Mouse (Mus musculus) intestine, postnatal 0 days (tissue): ENCODE results near the gene Tex14. TPM values are rescaled to one million over a fixed set of nuclear protein-coding genes. Genes with fewer than 3 reads are reported as not detected.

ENCODE experiments used
- ATAC-seq: fragments of 200-750 bp; cut with Nextera tagmentation; 2 replicates; pipeline ENCODE4 v1.8.0; 2017; ENCODE audit warnings: mild to moderate bottlenecking, moderate TSS enrichment, moderate library complexity
- H3K27ac ChIP-seq: fragments of 300-500 bp; sonication (generic); 2 replicates; pipeline ENCODE4 v1.5.1; 2014; ENCODE audit warnings: mild to moderate bottlenecking, low read depth, low read length, moderate library complexity
- H3K27me3 ChIP-seq: fragments of 300-500 bp; sonication (generic); replicated peaks from 2 replicates; pipeline ENCODE4 v1.6.1; 2014; ENCODE audit warnings: low read length, mixed read lengths; ENCODE audit not compliant: control insufficient read depth, insufficient read depth
- H3K36me3 ChIP-seq: fragments of 300-500 bp; sonication (generic); 2 replicates; pipeline ENCODE4 v1.6.1; 2014; ENCODE audit warnings: mild to moderate bottlenecking, moderate library complexity; ENCODE audit not compliant: control insufficient read depth, insufficient read depth
- H3K4me1 ChIP-seq: fragments of 300-500 bp; sonication (generic); replicated peaks from 2 replicates; pipeline ENCODE4 v1.6.1; 2014; ENCODE audit warnings: antibody characterized with exemption, low read length, mixed read lengths; ENCODE audit not compliant: control insufficient read depth, insufficient read depth
- H3K4me2 ChIP-seq: fragments of 300-500 bp; sonication (generic); replicated peaks from 2 replicates; pipeline ENCODE4 v1.6.1; 2014; ENCODE audit warnings: low read depth, mild to moderate bottlenecking, moderate library complexity
- H3K4me3 ChIP-seq: fragments of 300-500 bp; sonication (generic); 2 replicates; pipeline ENCODE4 v1.5.1; 2014; ENCODE audit warnings: low read depth, low read length
- H3K9ac ChIP-seq: fragments of 300-500 bp; sonication (generic); 2 replicates; pipeline ENCODE4 v1.6.1; 2014; ENCODE audit warnings: mild to moderate bottlenecking, low read depth, low read length
- H3K9me3 ChIP-seq: fragments of 300-500 bp; sonication (generic); 2 replicates; pipeline ENCODE4 v1.6.1; 2016; ENCODE audit warnings: mixed run types; ENCODE audit not compliant: control insufficient read depth
- CTCF ChIP-seq: sonication (generic); IDR thresholded peaks from 2 replicates; pipeline ENCODE4 v1.5.1; 2016; ENCODE audit warnings: low read depth, mild to moderate bottlenecking, control low read depth, antibody characterized with exemption, moderate library complexity
- WGBS: fragments of 180-500 bp; shearing (Covaris S2); extraction: QIAGEN DNeasy Blood & Tissue Kit; methylation state at CpG from one replicate; pipeline ENCODE4 v1.1.7; 2014; 5-methylcytosine and 5-hydroxymethylcytosine counted together
- polyA plus RNA-seq: library from polyadenylated mRNA; unstranded; fragments of >200 nt; fragmentation: Nextera tagmentation; extraction: Ambion mirVana; gene quantifications from 2 replicates; pipeline ENCODE4 v1.2.1, GENCODE M21; 2015

Tex14 gene
- 1.3 and 1.8 TPM in 2 replicates for polyA plus RNA-seq

- peak within 1 kb of the TSS; percentile 77 for H3K27ac ChIP-seq
- no peaks in the 10 kb centered on the region for H3K36me3 ChIP-seq
- ATAC-seq: peak; percentile 7; the same call in 1 of the 2 replicates
- WGBS: 79% methylated on average over 27 of the region's 27 CpGs
- 0 out of 2 replicates have a peak, but pooled peaks cover 3% of the 10 kb centered on the region for H3K4me1 ChIP-seq
- no peaks in the 10 kb centered on the region for H3K27me3 ChIP-seq
- peak within 1 kb of the TSS; percentile 48; the same call in 1 of the 2 replicates for H3K9ac ChIP-seq
- no peak for TF ChIP-seq CTCF
- H3K9me3 ChIP-seq: no peaks in the 10 kb centered on the region
- H3K4me3 ChIP-seq: peak within 1 kb of the TSS; percentile 60
- H3K4me2 ChIP-seq: peak within 1 kb of the TSS; percentile 67
Measured at GRCm38 (mm10) chr11:87404876-87405275, at the start of gene Tex14, which contains the start of gene Rad51c. TSS of gene Tex14 (plus strand) at chr11:87405065. TSS of gene Rad51c (minus strand) at chr11:87404954.

- TF ChIP-seq CTCF: no peak
- Histone ChIP-seq H3K9ac (peak overlapping the region; percentile 48), H3K9me3 (no peaks in the 10 kb centered on the region), H3K36me3 (no peaks in the 10 kb centered on the region), H3K4me2 (peak overlapping the region; percentile 99), H3K4me3 (peak overlapping the region; percentile 80), H3K4me1 (no peaks in the 10 kb centered on the region), H3K27ac (no peak overlapping the region), H3K27me3 (peaks cover 32% of the 10 kb centered on the region)
- WGBS: 9% methylated on average over 31 of the region's 31 CpGs
- ATAC-seq: no peak
Measured at GRCm38 (mm10) chr11:87357317-87358300, 47.3 kb upstream of the Tex14 start.

GRCm38 (mm10) chr11:87358331-87359261 lies 46.3 kb upstream of the Tex14 start, which contains the start of gene Ppm1e:
TSS of gene Ppm1e (minus strand) at chr11:87359023.
- Histone ChIP-seq H3K9ac (peak within 1 kb of the TSS; percentile 48), H3K36me3 (no peaks in the 10 kb centered on the region), H3K4me2 (peak within 1 kb of the TSS; percentile 99), H3K9me3 (no peaks in the 10 kb centered on the region), H3K4me3 (peak within 1 kb of the TSS; percentile 80), H3K27me3 (peaks cover 32% of the 10 kb centered on the region), H3K27ac (no peak within 1 kb of the TSS), H3K4me1 (no peaks in the 10 kb centered on the region)
- WGBS: 1% methylated on average over 88 of the region's 104 CpGs
- no peak for TF ChIP-seq CTCF
- peak; percentile 61 for ATAC-seq

- ATAC-seq: no peak
- no peaks in the 10 kb centered on the region for H3K36me3 ChIP-seq
- TF ChIP-seq CTCF: no peak
- peak overlapping the region; percentile 99 for H3K4me2 ChIP-seq
- H3K4me1 ChIP-seq: no peaks in the 10 kb centered on the region
- WGBS: 13% methylated on average over 10 of the region's 10 CpGs
- H3K9me3 ChIP-seq: no peaks in the 10 kb centered on the region
- H3K4me3 ChIP-seq: peak overlapping the region; percentile 80
- H3K9ac ChIP-seq: 0 out of 2 replicates have a peak overlapping the region, but pooled peaks have one; percentile 48
- no peak overlapping the region for H3K27ac ChIP-seq
- H3K27me3 ChIP-seq: peaks cover 32% of the 10 kb centered on the region
Measured at GRCm38 (mm10) chr11:87359262-87359612, 45.6 kb upstream of the Tex14 start.

- H3K4me3 ChIP-seq: no peak overlapping the region
- no peak for ATAC-seq
- H3K27ac ChIP-seq: no peak overlapping the region
- TF ChIP-seq CTCF: no peak
- no peak overlapping the region for H3K4me2 ChIP-seq
- H3K27me3 ChIP-seq: peaks cover 6% of the 10 kb centered on the region; the same call in 1 of the 2 replicates
- no peaks in the 10 kb centered on the region for H3K36me3 ChIP-seq
- WGBS: 84% methylated on average over 5 of the region's 5 CpGs
- no peaks in the 10 kb centered on the region for H3K4me1 ChIP-seq
- no peak overlapping the region for H3K9ac ChIP-seq
- H3K9me3 ChIP-seq: no peaks in the 10 kb centered on the region
Measured at GRCm38 (mm10) chr11:87365120-87365519, 39.7 kb upstream of the Tex14 start.
